ENCODE assay signal across 8 mouse cellular contexts in the genomic region with DNA sequence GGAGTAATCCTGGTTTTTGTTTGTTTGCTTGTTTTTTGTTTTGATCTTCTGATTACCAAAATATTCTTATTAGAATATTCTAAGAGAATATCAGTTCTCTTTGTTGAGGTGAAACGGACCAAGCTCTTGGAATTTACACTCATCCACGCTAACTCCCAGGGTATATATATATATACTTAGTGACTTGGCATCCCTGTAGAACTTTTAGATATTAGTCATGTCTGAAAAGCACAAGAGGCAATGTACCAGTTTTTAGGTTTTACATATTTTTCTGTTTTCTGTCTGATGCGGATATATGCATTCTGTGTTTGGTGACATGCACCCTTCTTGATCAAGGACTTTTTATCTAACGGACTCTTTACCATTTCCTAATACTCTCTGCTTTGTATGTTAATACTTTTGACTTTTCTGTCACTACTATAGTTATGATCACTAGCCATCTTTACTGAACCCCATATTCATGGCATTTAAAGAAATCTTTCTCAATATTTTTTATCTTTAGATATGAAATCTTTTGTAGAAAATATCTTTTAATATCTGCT. TPM values are rescaled to one million over a fixed set of nuclear protein-coding genes. Genes with fewer than 3 reads are reported as not detected.
A peak's percentile ranks its signal among the peaks of the same experiment; 100 is the strongest.
DNase-seq lines count a peak whose midpoint lies in the region; ATAC-seq and TF ChIP-seq lines count a peak whose summit lies in the region.

No protein-coding gene starts in this region.

- TF ChIP-seq POLR2A in spleen, adult 2 months (IDR thresholded peaks at IDR 0.05; ENCODE audit: low read depth, low read length), result no peak

- H3K4me3 ChIP-seq in erythroblast, embryonic 14.5 days (replicated peaks), result peak overlapping the region; percentile 69
- no peak overlapping the region; the same call in 1 of the 2 replicates for H3K4me3 ChIP-seq in spleen, adult 2 months (ENCODE audit: extremely low read depth, insufficient read depth, insufficient read length)
- H3K4me3 ChIP-seq in liver, embryonic 13.5 days (replicated peaks), result peak overlapping the region; percentile 66

- TF ChIP-seq CTCF in spleen, adult 2 months (IDR thresholded peaks at IDR 0.05; ENCODE audit: extremely low read depth, insufficient read depth, insufficient read length, insufficient replicate concordance), result no peak

- no peaks in the 10 kb centered on the region for H3K27me3 ChIP-seq in erythroblast, embryonic 14.5 days (ENCODE audit: control insufficient read depth)
- H3K27me3 ChIP-seq in spleen, adult 2 months (ENCODE audit: control insufficient read depth, insufficient read depth, low read length), result no peaks in the 10 kb centered on the region
- H3K27me3 ChIP-seq in liver, embryonic 13.5 days, result no peaks in the 10 kb centered on the region

- H3K9ac ChIP-seq in liver, embryonic 13.5 days, result peak overlapping the region; percentile 72

- H3K4me2 ChIP-seq in liver, embryonic 13.5 days, result peak overlapping the region; percentile 80

- H3K9me3 ChIP-seq in erythroblast, embryonic 14.5 days (ENCODE audit: control insufficient read depth, low read length), result no peaks in the 10 kb centered on the region
- H3K9me3 ChIP-seq in liver, embryonic 13.5 days (replicated peaks), result no peaks in the 10 kb centered on the region

- intact Hi-C loops in left cerebral cortex, postnatal 25 days (cut with DNase I), result loop anchor here (5.0 kb wide), 1 partner anchor 285 kb away; no protein-coding TSS in a partner anchor

- WGBS in spleen, adult 2 months, result 24% methylated on average over 4 of the region's 4 CpGs
- 27% methylated on average over 4 of the region's 4 CpGs for WGBS in liver, embryonic 13.5 days (ENCODE audit: insufficient replicate concordance)

- peak overlapping the region; percentile 88 for H3K27ac ChIP-seq in spleen, adult 2 months (ENCODE audit: insufficient read depth, low read length)
- peak overlapping the region; percentile 76; the same call in 1 of the 2 replicates for H3K27ac ChIP-seq in liver, embryonic 13.5 days

- peaks cover 17% of the 10 kb centered on the region for H3K4me1 ChIP-seq in erythroblast, embryonic 14.5 days (ENCODE audit: control insufficient read depth)
- H3K4me1 ChIP-seq in spleen, adult 2 months (ENCODE audit: control insufficient read depth, insufficient read depth, insufficient read length), result no peaks in the 10 kb centered on the region
- peaks cover 12% of the 10 kb centered on the region for H3K4me1 ChIP-seq in liver, embryonic 13.5 days (replicated peaks)

- DNase-seq in spleen, adult 2 months (ENCODE audit: low read depth in 1 of 2, low spot score in 2 of 2), result no peak
- no peak for DNase-seq in spleen, postnatal 36 days (ENCODE audit: low spot score in 2 of 2)
- DNase-seq in liver, embryonic 13.5 days, result no peak
- DNase-seq in urinary bladder, postnatal 36 days (ENCODE audit: low spot score in 2 of 2), result no peak
- DNase-seq in layer of hippocampus, postnatal 14 days (ENCODE audit: low spot score in 2 of 2), result no peak
- no peak for DNase-seq in left cerebral cortex, postnatal 25 days (ENCODE audit: low spot score in 2 of 2)

- no peaks in the 10 kb centered on the region for H3K36me3 ChIP-seq in erythroblast, embryonic 14.5 days (ENCODE audit: control insufficient read depth)
- H3K36me3 ChIP-seq in spleen, adult 2 months (ENCODE audit: control insufficient read depth, insufficient read depth, low read length), result no peaks in the 10 kb centered on the region
- peaks cover 1% of the 10 kb centered on the region; the same call in 1 of the 2 replicates for H3K36me3 ChIP-seq in liver, embryonic 13.5 days

- no peak for ATAC-seq in erythroblast, adult 5-6 weeks (replicated peaks; ENCODE audit: low FRiP score, poor library complexity, severe bottlenecking)
- no peak for ATAC-seq in liver, embryonic 13.5 days (ENCODE audit: low read depth)

RNA-seq across cellular contexts. Expression of a gene that starts 18.1 kb away (rescaled TPM):
- 0.01 TPM in 1 of 2 replicates, not detected in the other for polyA plus RNA-seq in erythroblast, embryonic 14.5 days (2012)
- total RNA-seq in erythroblast, adult 5-6 weeks (2015; ENCODE audit: low replicate concordance), result 9.4 and 13.3 TPM in 2 replicates
- 3.8 and 5.2 TPM in 2 replicates for total RNA-seq in erythroblast, adult 5-6 weeks (2017; ENCODE audit: low replicate concordance)
- 0.54 and 0.56 TPM in 2 replicates for polyA plus RNA-seq in spleen, adult 2 months (2012; rRNA removed)
- 0.92 and 1.5 TPM in 2 replicates for polyA plus RNA-seq in liver, embryonic 13.5 days (2015; fragmentation: Nextera tagmentation; extraction: Ambion mirVana)
- 1 to 10 TPM; 6.9 to 7.2 TPM for total RNA-seq in layer of hippocampus, postnatal 14 days (2021)
- 1 to 10 TPM; 6.0 to 6.3 TPM for total RNA-seq in left cerebral cortex, postnatal 25 days (2021)

RNA-seq across cellular contexts. Expression of a gene that starts 28.4 kb away (rescaled TPM):
- polyA plus RNA-seq in erythroblast, embryonic 14.5 days (2012), result 0.05 and 0.13 TPM in 2 replicates
- 2.1 and 15.8 TPM in 2 replicates for total RNA-seq in erythroblast, adult 5-6 weeks (2015; ENCODE audit: low replicate concordance)
- 0.84 and 6.5 TPM in 2 replicates for total RNA-seq in erythroblast, adult 5-6 weeks (2017; ENCODE audit: low replicate concordance)
- 2.2 TPM in 2 replicates for polyA plus RNA-seq in spleen, adult 2 months (2012; rRNA removed)
- 3.2 and 5.2 TPM in 2 replicates for polyA plus RNA-seq in liver, embryonic 13.5 days (2015; fragmentation: Nextera tagmentation; extraction: Ambion mirVana)
- 1 to 10 TPM; 4.0 TPM for total RNA-seq in layer of hippocampus, postnatal 14 days (2021)
- 1 to 10 TPM; 4.0 to 4.7 TPM for total RNA-seq in left cerebral cortex, postnatal 25 days (2021)

RNA-seq across cellular contexts. Expression of a gene that starts 49.6 kb away (rescaled TPM):
- 0.09 and 0.14 TPM in 2 replicates for polyA plus RNA-seq in erythroblast, embryonic 14.5 days (2012)
- total RNA-seq in erythroblast, adult 5-6 weeks (2015; ENCODE audit: low replicate concordance), result 2.5 and 3.3 TPM in 2 replicates
- 0.28 and 0.77 TPM in 2 replicates for total RNA-seq in erythroblast, adult 5-6 weeks (2017; ENCODE audit: low replicate concordance)
- 0.28 and 0.32 TPM in 2 replicates for polyA plus RNA-seq in spleen, adult 2 months (2012; rRNA removed)
- polyA plus RNA-seq in liver, embryonic 13.5 days (2015; fragmentation: Nextera tagmentation; extraction: Ambion mirVana), result 5.8 and 7.1 TPM in 2 replicates
- total RNA-seq in layer of hippocampus, postnatal 14 days (2021), result 10 to 100 TPM; 12.9 to 13.4 TPM
- 10 to 100 TPM; 11.9 to 12.1 TPM for total RNA-seq in left cerebral cortex, postnatal 25 days (2021)
